Mouse (Mus musculus) embryo, embryonic 10 days (tissue): ENCODE measurements around the gene Zfp13.
"Not testable (repeated sequence)": the region's sequence is repeated elsewhere in the genome, so short reads cannot be mapped to it uniquely, and the experiment has no call there.

ENCODE experiments used
- DNase-seq: peaks from one replicate; pipeline ENCODE4 v3.0.0-alpha.2; 2015; ENCODE audit warnings: low spot score

Zfp13 gene

DNA sequence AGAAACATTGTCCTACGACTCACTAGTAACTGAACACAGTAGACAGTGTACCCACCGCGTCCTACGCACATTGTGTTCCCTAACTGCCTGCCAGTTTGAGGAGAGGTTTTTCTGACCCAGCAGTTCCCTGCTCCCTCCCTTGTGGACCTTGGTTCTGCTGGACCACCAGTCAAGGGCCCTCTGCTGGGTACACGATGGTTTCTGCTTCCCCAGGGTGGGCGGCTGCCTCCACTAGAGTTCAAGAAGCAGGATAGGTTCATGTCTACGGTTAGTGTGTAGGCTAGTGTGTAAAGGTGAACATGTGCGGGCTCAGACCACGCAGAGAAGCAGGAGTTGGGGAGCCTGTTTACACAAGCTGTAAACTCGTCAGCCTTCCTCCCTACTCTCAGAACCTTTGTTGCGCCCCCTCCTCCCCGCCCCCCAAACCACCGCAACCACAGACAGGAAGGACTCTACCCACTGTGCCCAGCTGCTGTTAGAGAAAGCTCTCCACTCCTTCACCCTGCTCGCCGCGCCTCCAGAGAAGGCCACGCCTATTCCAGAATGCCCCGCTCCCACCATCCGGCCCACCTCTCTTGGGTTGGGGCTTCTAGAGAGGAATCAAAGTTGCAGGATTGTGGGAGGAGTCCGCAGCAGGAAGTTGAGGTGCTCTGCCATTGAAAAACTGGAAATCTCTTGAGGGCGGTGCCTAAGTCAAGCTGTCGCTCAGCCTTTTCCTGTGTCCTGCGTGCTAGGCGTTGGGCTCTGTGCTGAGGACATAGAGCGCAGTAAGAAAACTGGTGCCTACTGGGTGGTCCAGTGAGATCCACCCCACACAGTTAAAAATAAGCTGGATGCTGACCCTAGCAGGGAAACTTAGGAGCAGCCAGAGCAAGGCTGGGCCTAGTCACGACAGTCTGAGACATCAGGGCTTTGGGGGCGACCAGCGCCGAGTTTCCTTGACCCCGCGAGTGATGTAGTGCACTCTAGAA is at the start of gene Zfp13:
Gene Zfp13 (minus strand): TSS at position 906 of the 971 bp plus-strand sequence.
- peak; percentile 95 for DNase-seq

DNA sequence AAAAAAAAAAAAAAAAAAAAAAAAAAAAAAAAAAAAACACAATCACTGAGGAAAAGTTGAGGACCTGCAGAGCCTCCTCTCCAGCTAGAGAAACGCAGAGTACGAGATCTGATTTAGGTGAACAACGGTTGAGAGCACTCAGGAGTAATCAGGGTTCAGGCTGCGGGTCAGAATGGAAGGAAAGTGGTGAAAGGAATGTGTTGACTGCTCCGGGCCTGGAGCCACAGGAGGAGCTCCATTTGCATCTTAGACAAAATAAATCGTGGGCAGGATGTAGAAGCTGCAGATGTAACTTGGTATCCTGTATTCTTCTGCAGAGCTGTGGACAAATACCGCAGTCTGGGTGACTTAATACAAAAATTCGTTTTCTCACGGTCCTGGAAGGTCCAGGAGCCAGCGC is 46.6 kb upstream of the Zfp13 start:
- no peak for DNase-seq

DNA sequence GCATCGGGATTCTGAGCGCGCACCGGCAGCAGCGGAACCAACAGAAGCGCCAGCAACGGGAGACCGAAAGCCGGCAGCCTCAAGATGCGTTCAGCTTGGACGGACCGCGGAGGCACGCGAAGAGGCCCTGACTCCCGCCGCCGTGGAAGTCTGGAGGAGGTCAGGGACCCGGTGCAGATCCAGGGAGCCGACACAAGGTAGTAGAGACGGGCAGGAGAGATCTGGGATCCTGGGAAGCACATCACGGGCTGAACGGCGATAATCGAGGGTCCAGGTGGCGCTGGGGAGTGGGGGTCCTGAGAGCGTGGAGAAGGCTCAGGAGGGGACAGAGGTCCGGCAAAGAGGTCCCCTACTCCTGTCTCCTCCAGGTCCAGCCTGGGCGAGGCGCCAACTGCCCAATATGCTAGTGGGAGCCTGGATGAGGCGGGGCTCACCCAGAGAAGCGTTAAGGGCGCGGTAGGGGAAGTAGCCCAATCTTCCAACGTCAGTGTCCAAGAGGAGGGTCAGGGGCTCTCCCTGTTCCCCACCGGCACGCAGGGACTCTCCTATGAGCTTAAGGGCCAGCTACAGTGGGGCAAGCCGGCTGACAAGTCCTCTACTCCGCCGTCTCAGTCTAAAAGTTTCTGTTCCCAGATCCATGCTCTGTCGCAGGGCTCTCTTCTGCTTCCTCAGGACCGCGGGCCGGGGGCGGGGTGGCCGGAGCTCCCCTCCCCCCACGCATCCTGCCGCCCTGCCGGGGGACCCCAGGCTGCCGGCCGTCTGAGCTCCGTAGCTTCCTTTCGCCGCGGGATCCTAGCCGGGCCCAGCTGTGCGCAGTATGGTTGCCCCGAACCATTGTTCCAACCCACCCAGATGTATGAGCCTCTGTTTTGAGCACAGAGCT is 45.6 kb upstream of the Zfp13 start, which contains the start of gene Mmp25:
Gene Mmp25 (minus strand): TSS at position 665 of the 883 bp plus-strand sequence.
- DNase-seq = peak; percentile 38

DNA sequence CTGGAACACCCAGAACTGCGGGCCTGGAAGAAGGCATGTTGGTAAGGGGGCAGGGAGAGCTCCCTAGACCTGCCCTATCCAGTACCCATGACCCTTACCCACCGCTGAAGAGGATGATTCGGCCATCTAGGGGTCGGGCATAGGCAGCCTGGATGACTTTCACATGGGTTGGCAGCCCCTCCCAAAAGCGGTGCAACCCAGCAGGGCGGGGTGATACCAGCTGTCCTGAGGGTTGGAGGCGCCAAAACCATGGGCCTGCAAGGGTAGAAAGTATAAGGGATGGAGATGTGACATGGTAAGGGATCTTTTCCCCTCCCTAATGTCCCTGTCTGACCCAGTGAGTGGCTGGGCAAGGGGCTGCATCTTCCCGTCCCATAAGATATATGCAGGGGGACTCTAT is 32.0 kb upstream of the Zfp13 start:
- no peak for DNase-seq

DNA sequence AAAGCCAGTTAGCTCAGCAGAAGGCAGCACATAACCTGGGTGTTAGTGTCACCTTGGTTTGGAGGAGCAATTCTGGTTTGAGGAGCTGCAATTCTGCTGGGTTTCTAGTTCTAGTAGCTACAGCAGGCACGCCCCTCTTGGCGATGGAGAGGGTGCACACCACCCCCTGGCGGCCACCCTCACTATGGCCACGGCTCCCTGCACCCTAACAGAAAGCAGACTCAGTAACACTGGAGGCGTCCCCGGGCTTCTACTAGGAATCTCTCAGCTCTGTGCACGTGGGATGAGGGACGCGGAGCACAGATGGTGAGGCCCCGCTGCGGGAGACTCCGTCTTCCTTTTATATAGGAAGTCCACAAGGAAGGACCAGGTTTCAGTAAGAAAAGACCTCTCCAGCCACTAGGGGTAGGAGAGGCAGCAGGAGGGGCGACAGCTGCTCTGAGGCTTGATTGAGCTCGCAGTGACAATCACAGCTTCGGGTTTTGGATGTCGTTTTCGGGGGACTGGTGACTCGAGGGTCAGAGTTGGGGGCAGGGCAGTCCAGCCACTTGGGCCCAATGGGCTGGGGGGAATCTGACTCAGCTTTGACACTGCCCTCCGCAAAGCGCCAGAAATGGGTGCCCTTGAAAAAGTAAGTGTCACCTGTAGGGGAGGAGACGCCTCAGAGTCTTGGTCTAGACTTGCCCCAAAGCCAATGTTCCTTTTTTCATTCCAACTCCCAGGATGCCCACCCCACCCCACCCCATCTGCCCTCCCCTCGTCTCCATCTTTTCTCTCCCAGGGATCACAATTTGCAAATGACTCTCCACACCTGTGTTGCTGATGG is 31.1 kb upstream of the Zfp13 start:
- peak; percentile 85 for DNase-seq

DNA sequence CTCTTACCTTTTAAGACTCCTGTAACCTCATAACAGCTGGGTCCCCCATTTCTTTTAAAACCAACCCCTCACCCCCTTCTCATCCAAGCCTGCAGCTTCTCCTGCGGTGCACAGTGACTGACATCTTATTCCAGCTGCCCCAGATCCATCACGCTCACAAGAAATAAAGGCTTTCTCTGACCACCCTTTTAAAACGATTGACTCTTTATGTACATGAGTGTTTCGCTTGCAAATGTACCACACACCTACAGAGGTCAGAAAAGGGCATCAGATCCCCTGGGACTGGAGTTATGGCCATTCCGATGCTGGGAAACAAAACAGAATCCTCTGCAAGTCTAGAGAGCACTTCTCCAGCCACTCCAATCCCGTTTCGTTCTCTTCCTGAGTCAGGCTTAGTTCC is 28.5 kb upstream of the Zfp13 start:
- DNase-seq = no peak

DNA sequence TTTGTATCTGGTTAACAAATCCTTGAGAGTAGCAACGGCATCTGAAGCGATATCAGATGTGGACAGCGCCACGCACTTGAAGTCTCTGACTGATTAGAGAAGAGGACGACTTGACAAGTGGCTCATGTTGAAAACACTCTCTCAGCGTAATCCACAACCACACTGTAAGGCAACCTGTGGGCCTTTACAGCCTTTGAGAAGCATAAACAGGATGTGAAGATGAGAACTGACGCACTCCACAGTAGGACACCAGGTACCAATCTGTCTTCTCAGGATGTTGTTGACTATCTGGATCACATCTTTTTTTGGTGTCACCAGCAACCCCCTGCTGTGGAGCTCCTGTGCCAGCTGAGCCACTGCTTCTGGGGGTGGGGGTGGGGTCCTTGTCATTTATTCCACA is 21.1 kb upstream of the Zfp13 start:
- no peak for DNase-seq

DNA sequence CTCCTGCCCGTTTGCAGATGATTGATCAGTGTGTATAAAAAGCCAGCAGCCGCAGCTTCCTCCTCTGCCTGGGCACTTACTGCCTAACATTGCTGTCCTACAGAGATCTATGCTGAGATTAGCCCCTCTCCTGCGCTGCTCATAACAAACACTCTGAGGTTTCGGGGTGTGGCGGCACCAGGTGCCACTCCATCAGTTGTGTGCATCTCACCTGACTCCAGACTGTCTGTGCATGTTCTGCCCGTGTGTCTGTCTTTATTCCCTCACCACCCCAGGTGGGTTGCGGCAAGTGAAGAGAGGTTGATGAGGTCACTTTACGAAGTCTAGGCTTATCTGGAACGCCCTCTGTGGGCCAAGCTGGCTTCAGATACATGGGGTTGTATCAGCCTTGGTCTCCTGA is 17.8 kb upstream of the Zfp13 start:
- no peak for DNase-seq

DNA sequence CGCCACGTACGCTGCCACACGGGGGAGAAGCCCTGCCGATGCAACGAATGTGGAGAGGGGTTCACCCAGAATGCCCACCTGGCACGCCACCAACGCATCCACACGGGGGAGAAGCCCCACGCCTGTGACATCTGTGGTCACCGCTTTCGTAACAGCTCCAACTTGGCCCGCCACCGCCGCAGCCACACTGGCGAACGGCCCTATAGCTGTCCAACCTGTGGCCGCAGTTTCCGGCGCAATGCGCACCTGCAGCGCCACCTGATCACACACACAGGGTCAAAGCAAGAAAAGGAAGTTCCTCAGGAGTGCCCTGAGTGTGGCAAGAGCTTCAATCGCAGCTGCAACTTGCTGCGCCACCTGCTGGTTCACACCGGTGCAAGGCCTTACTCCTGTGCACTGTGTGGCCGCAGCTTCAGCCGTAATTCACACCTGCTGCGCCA is 11.1 kb upstream of the Zfp13 start:
- peak; percentile 70 for DNase-seq

DNA sequence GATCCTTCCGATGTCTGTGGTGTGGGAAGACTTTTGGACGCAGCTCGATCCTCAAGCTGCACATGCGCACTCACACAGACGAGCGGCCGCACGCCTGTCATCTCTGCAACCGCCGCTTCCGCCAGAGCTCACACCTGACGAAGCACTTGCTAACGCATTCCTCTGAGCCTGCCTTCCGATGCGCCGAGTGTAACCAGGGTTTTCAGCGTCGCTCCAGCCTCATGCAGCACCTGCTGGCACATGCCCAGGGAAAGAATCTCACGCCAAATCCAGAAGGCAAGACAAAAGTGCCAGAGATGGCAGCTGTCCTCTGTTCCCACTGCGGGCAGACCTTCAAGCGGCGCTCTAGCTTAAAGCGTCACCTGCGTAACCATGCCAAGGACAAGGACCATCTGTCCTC is 10.3 kb upstream of the Zfp13 start:
- DNase-seq = no peak

DNA sequence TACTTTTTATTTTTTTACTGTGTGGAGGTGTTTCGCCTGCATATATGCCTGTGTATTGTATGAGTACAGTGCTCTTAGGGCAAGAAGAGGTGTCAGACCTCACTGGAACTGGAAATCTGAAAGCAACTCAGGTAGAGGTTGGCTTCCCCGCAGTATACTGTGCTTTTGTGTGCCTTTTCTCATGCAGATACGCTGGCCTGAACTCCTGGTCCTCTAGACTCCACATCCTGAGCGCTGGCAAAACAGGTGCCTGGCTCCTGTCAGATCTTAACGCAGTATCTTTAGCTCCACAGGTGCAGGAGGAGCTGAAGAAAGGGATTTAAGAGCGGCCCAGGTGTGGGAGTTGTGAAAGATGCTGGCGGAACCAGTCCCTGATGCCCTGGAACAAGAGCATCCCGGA is 5.9 kb upstream of the Zfp13 start:
- no peak for DNase-seq

DNA sequence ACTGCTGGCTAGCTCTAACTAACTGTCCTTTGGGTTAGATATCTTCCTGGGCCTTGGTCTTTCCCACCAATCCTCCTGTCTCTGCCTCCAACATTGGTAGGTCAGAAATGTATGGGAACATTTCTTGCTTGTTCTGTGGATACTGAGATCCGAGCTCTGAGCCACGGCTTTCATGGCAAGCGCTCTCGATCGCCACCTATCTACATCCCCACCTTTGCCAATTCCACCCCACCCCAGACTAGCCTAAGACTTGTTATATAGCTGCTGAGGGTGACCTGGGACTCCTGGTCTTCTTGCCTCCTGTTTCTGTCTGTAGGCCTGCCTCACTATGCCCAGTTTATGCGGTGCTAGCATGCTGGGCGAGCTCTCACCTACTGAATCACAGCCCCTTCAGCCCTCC is 5.1 kb upstream of the Zfp13 start:
- peak; percentile 14 for DNase-seq

DNA sequence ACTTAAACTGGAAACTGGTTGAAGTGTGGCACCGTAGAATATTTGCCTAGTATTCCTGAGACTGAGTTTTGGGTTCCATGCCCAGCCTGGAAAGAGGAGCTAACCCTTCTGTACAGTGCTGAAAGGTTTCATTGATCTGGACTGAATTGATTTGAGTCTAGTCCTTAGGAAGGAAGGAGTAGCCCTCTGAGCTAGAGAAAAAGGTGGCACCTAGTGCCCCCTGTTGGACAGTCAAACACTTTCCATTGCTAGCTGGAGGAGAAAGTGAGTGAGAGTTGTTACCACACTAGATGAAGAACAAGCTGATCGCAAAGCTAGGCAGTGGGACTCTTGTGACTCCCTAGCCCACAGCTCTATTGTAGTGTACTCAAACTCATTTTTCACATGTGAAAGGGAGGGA is 4.3 kb upstream of the Zfp13 start:
- DNase-seq = peak; percentile 67

DNA sequence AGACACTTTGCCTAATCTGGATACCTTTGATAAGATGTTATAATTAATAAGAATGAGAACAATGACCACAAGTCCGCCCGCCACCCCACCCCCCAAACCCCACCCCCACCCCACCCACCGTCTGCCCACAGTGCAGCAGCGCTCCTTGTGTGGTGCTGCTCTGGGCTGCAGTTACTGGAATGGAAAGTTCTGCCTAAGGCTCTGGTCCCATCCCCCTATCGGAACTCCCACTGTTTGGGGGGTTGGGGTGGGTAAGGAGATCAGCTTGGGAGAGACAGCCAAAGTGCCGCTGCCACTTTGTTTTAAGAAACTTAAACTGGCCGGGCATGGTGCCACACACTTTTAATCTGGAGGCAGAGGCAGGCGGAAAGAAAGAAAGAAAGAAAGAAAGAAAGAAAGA is 3.8 kb upstream of the Zfp13 start:
- no peak for DNase-seq

DNA sequence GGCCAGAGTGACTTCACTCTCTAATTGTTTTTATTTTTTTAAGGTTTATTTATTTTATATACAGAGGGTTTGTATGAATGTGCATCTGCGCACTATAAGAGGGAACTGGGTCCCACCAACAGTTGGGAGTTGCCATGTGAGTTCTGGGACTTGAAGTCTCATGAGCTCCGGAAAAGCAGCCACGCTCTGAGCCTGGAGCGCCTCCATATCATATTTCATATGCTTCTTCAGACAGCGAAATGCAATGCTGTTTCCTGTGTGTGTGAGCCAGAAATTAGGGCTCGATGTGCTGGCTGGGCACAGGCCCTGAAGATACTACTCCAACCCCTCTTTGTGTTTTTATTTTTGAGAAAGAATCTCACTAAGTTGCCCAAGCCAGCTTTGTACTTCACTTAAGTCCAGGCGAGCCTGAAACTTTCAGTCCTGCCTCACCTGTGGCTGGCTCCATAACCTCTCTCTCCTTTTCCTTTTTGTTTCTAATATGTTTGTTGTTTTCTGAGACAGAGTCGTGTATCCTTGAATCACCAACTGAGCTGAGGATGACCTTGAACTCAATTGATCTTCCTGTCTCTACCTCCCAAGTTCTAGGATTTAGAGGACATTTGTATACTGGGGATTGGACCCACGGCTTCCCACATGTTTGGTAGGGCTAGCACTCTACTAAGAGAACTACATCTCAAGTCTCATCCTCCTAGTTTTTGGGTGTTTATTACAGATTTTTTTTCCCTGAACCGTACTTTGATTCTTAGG is 2.7 kb upstream of the Zfp13 start:
- DNase-seq = no peak

DNA sequence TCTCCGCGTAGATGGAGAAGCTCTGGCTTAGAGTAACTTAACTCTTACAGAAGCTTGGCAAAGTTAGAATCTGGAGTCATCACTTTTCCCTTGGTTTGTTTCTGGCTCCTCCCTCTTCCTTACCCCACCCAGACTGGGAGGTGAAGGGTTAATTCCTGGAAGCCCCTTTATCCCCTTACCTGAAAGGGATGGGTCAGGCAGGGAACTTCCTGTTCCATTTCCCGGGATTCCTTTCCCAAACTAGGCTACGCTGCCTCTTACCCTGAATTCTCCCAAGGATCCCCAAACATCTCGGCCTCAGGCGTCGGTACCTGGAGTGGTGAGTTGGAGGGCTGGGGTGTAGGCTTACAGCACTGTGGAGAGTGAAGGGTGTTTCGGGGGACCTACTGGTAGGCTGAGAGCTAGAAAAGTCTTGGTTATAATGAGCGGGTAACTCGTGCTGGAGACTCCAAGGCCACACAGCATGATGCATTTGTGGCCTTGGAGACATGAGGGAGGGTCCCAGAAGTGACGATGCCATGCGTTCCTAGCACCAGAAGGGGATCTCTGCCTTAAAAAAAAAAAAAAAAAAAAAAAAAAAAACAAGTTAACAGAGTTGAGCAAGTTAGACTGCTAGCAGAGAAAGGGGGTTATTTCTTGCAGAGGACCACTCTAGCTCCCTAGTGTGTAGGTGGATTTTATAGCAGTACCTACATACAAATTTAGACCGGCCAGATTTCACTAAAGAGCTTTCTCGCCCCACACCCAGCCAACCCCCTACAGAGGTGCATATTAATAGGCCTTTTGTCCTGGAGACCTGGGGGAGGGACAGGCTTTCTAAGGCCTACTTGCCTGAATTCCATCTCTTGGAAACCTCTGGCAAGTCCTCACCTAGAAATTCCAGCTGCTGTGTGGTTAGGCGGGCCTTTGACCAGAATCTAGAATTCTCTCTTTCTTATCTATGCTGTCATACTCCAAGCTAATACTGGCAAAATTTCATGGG is 1.6 kb upstream of the Zfp13 start, which contains the start of gene Zscan10:
Gene Zscan10 (plus strand): TSS at position 216 of the 982 bp plus-strand sequence.
- peak; percentile 20 for DNase-seq

DNA sequence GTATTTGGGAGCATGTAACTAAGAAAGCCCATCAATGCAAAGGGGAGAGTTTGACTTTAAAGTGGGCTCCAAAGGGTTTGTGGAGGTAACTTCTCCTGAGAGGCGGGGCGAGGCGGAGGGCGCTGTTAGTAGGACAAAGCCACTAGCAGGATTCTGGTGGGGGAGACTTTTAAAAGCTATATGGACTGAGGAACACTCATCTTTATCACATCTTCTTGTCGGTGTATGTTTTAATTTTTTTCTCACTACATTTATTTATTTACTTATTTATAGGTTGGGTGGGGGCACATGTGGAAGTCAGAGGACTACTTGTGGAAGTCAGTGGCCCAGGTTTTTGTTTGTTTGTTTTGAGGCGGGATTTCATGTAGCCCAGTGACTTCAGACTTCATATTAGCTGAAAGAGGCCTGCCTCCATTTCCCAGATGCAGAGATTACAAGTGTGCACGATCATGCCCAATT is 347 bp upstream of the Zfp13 start:
- DNase-seq = peak; percentile 42

DNA sequence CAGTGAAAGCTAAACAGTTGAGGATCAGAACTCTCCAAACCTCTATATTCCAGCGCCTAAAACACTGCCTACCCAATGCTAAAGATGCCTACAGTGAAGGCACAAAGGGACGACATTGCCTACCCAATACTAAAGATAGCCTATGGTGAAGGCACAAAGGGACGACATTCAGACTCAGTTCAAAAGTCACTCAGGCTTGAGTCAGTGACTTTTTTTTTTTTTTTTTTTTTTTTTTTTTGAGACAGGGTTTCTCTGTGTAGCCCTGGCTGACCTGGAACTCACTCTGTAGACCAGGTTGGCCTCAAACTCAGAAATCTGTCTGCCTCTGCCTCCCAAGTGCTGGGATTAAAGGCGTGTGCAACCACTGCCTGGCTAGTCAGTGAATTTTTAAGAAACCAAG is 4.1 kb downstream of the Zfp13 start:
- DNase-seq = not testable (repeated sequence)

DNA sequence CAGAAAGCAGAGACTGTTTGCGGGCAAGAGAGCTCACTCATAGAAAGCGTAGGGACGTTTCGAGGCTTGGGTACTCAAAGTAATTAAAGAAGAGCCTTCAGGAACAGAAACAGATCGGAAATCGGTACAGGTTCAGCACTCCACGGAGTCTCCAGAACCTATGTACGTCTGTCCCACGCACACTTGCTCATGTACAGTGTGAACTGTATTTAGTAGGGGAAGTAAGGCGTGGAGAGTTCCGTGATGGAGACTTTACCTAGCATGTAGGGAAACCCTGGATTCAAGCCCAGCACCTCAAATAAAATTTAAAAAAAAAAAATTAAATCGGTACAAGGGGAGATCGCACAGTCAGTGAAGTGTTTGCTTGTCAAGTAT is 6.4 kb downstream of the Zfp13 start:
- DNase-seq = no peak
